Mouse (Mus musculus) ES-Bruce4 (cell line): ENCODE measurements at regions not wholly inside any gene's neighbourhood (a gene's known extent, or its start where the extent isn't known, plus 50 kb on each side); places are given as distances from the start of the nearest gene placed in this dataset.

ENCODE experiments used
- CTCF ChIP-seq: IDR thresholded peaks from one replicate; pipeline ENCODE4 v1.8.1; 2011; ENCODE audit warnings: low read depth, low read length
- POLR2A ChIP-seq: IDR thresholded peaks from one replicate; pipeline ENCODE4 v1.8.1; 2011; ENCODE audit warnings: low read length; ENCODE audit not compliant: insufficient read depth

DNA sequence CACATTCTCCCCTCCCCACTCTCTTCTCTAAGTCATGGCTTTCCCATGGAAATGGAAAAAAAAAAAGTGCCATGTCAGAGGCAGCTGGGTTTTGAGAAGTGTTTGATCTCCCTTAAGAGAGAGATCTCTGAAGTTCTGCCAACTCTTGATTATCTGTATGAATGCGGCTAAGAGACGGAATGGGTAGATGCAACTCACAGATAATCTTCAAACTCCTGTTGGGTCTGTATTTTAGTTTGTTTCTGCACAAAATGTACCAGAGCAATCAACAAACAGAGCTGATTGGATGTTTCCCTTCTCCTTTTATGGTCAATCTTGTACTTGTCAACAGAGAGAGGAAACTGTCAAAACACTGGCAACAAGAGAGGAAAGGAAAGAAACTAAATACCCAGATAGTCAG lies 55.9 kb upstream of the Lmo4 start:
- TF ChIP-seq POLR2A (no peak), CTCF (no peak)
